Comparison of ENCODE assay signal across 7 mouse cellular contexts in the genomic region with DNA sequence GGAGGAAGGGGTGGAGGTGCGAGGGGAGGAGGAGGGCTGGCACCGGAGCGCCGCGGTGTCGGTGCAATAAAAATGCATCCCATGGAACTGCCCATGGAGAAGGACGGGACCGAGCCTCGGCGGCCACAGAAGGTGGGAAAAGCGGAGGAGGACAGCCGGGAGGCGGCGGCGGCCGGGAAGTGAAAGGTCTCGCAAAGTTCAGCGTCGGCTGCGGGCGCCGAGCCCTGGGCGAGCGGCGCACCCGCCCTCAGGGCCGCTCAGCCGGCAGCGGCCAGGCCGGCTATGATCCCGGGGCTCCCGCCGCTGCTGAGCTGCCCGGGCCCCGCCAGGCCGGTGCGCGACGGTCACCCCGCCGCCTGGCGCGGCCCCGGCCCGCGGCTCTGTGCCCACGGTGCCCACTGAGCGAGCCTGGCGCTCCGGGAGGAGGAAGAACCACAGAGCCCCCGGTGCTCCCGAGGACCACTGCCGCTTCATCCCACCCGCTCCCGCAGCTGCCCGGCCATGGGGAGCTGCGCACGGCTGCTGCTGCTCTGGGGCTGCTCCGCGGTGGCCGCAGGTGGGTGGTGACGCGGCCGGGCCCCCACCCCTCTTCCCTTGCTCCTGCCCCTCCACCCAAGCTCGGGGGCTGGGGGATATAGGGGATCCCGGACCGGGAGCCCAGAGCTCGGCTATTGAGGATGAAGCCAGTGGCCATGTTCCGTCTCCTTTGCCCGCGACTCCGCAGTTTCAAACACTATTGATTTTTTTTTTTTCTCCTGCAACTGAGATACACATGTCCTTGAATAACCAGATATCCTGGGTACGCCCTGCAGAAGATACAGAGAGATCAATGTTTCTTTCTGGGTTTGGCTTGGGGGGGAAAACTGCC. TPM values are rescaled to one million over a fixed set of nuclear protein-coding genes. Genes with fewer than 3 reads are reported as not detected.
DNase-seq lines count a peak whose midpoint lies in the region; ATAC-seq lines count a peak whose summit lies in the region.

No protein-coding gene starts in this region.

- no peaks in the 10 kb centered on the region for H3K36me3 ChIP-seq in embryonic facial prominence, embryonic 12.5 days
- H3K36me3 ChIP-seq in heart, embryonic 12.5 days: no peaks in the 10 kb centered on the region
- no peaks in the 10 kb centered on the region for H3K36me3 ChIP-seq in kidney, embryonic 14.5 days (ENCODE audit: control insufficient read depth, insufficient read depth, low read length)

- WGBS in embryonic facial prominence, embryonic 12.5 days: under 1% methylated on average over 66 of the region's 73 CpGs
- WGBS in heart, embryonic 12.5 days: under 1% methylated on average over 48 of the region's 73 CpGs
- under 1% methylated on average over 60 of the region's 73 CpGs for WGBS in kidney, embryonic 14.5 days

- no peak overlapping the region for H3K27ac ChIP-seq in embryonic facial prominence, embryonic 12.5 days
- no peak overlapping the region for H3K27ac ChIP-seq in heart, embryonic 12.5 days (ENCODE audit: poor library complexity, severe bottlenecking)
- H3K27ac ChIP-seq in kidney, embryonic 14.5 days (ENCODE audit: low read depth, low read length): no peak overlapping the region

- peak overlapping the region; percentile 98 for H3K4me2 ChIP-seq in embryonic facial prominence, embryonic 12.5 days (replicated peaks)
- H3K4me2 ChIP-seq in heart, embryonic 12.5 days: peak overlapping the region; percentile 100
- H3K4me2 ChIP-seq in kidney, embryonic 14.5 days (replicated peaks; ENCODE audit: low read depth, low read length): peak overlapping the region; percentile 100

- peak; percentile 43 to 47 for DNase-seq in adrenal gland, adult 18-20 months (ENCODE audit: low spot score in 2 of 2)
- DNase-seq in lung, postnatal 10 days: peak; percentile 54
- peak; percentile 53 for DNase-seq in ovary, postnatal 36 days (ENCODE audit: low spot score)

- peak overlapping the region; percentile 68 for H3K9ac ChIP-seq in embryonic facial prominence, embryonic 12.5 days
- peak overlapping the region; percentile 87 for H3K9ac ChIP-seq in heart, embryonic 12.5 days
- H3K9ac ChIP-seq in kidney, embryonic 14.5 days (ENCODE audit: low read depth, low read length): peak overlapping the region; percentile 70

- peak; percentile 58 for ATAC-seq in CD4-positive, CD25-positive, alpha-beta regulatory T cell, adult 4 months
- 0 out of 2 replicates have a peak, but pooled peaks have one; percentile 42 for ATAC-seq in embryonic facial prominence, embryonic 12.5 days (ENCODE audit: insufficient number of reproducible peaks, insufficient read depth, low FRiP score, low TSS enrichment)
- peak; percentile 73 for ATAC-seq in heart, embryonic 12.5 days (ENCODE audit: insufficient number of reproducible peaks, low FRiP score)
- peak; percentile 68 for ATAC-seq in kidney, embryonic 14.5 days (ENCODE audit: low FRiP score, low TSS enrichment)

- peaks cover 16% of the 10 kb centered on the region; the same call in 1 of the 2 replicates for H3K4me1 ChIP-seq in embryonic facial prominence, embryonic 12.5 days
- peaks cover 23% of the 10 kb centered on the region for H3K4me1 ChIP-seq in heart, embryonic 12.5 days (replicated peaks)
- H3K4me1 ChIP-seq in kidney, embryonic 14.5 days (ENCODE audit: control insufficient read depth, insufficient read depth, low read length): peaks cover 11% of the 10 kb centered on the region

- H3K4me3 ChIP-seq in embryonic facial prominence, embryonic 12.5 days: peak overlapping the region; percentile 73
- peak overlapping the region; percentile 72 for H3K4me3 ChIP-seq in heart, embryonic 12.5 days
- peak overlapping the region; percentile 72 for H3K4me3 ChIP-seq in kidney, embryonic 14.5 days (ENCODE audit: low read length)

- no peaks in the 10 kb centered on the region for H3K9me3 ChIP-seq in embryonic facial prominence, embryonic 12.5 days
- no peaks in the 10 kb centered on the region for H3K9me3 ChIP-seq in heart, embryonic 12.5 days (replicated peaks)
- no peaks in the 10 kb centered on the region for H3K9me3 ChIP-seq in kidney, embryonic 14.5 days (ENCODE audit: control insufficient read depth, low read length)

- H3K27me3 ChIP-seq in embryonic facial prominence, embryonic 12.5 days: peaks cover 34% of the 10 kb centered on the region
- H3K27me3 ChIP-seq in heart, embryonic 12.5 days (replicated peaks): peaks cover 79% of the 10 kb centered on the region
- peaks cover 32% of the 10 kb centered on the region for H3K27me3 ChIP-seq in kidney, embryonic 14.5 days (ENCODE audit: control insufficient read depth, insufficient read depth, low read length)

RNA-seq across cellular contexts. Expression of gene Ntn4, which starts 0.7 kb away (rescaled TPM):
- polyA plus RNA-seq in CD4-positive, CD25-positive, alpha-beta regulatory T cell, adult 4 months (2017; shearing (Covaris generic)): under 1 TPM; 0.12 to 0.27 TPM
- total RNA-seq in adrenal gland, adult 18-20 months (2021): 10 to 100 TPM; 18.6 to 22.4 TPM
- polyA plus RNA-seq in embryonic facial prominence, embryonic 12.5 days (2016; fragmentation: Nextera tagmentation; extraction: Ambion mirVana): 0.89 and 1.5 TPM in 2 replicates
- polyA plus RNA-seq in heart, embryonic 12.5 days (2016; fragmentation: Nextera tagmentation; extraction: Ambion mirVana): 0.48 and 1.3 TPM in 2 replicates
- 0.59 and 1.3 TPM in 2 replicates for polyA plus RNA-seq in kidney, embryonic 14.5 days (2014; fragmentation: Nextera tagmentation; extraction: Ambion mirVana)

RNA-seq across cellular contexts. Expression of gene Snrpf, which starts 51.7 kb away (rescaled TPM):
- 10 to 100 TPM; 55.4 to 63.9 TPM for polyA plus RNA-seq in CD4-positive, CD25-positive, alpha-beta regulatory T cell, adult 4 months (2017; shearing (Covaris generic))
- 10 to 100 TPM; 14.6 to 16.7 TPM for total RNA-seq in adrenal gland, adult 18-20 months (2021)
- polyA plus RNA-seq in embryonic facial prominence, embryonic 12.5 days (2016; fragmentation: Nextera tagmentation; extraction: Ambion mirVana): 144 and 147 TPM in 2 replicates
- polyA plus RNA-seq in heart, embryonic 12.5 days (2016; fragmentation: Nextera tagmentation; extraction: Ambion mirVana): 84.8 and 85.4 TPM in 2 replicates
- polyA plus RNA-seq in kidney, embryonic 14.5 days (2014; fragmentation: Nextera tagmentation; extraction: Ambion mirVana): 166 and 226 TPM in 2 replicates
